Mouse (Mus musculus) heart, postnatal 0 days (tissue): ENCODE data around the gene Flt3.

Source experiments
- CTCF ChIP-seq: IDR thresholded peaks from 2 replicates; pipeline ENCODE4 v1.5.1; 2016; ENCODE audit warnings: antibody characterized with exemption, control low read depth, low read depth
- EP300 ChIP-seq: IDR thresholded peaks from 2 replicates; pipeline ENCODE4 v1.6.1; 2016; ENCODE audit warnings: antibody characterized with exemption, low read depth

DNA sequence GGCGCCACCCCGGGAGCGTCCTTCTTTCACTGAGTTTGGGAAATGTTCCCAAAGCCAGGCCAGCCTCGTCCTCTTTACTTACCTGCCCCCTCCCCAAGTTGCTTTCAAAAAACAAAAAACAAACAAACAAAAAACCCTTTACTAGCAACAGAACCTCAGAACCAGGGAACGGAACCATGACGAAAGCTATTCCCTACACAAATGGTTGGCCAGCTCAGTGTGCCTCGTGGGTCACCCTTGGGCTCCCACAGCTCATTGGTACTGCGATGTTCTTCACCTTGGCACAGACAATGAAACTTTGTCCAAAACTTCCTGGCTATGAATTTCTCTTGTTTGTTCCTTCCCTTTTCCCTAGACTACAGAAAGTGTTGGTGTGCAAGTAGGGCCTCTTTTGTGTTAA, 98.1 kb downstream of the Flt3 start:
- TF ChIP-seq CTCF = no peak
- TF ChIP-seq EP300 = no peak
